Mouse (Mus musculus) spleen, adult 10 weeks (tissue): ENCODE measurements around the gene Glrx3. TPM values are rescaled to one million over a fixed set of nuclear protein-coding genes. Genes with fewer than 3 reads are reported as not detected.

Experiments used
- polyA plus RNA-seq: library from polyadenylated mRNA; stranded (reverse); fragments of 350-450 nt; fragmentation: Illumina TruSeq; extraction: RNeasy Lipid Tissue Mini Kit (QIAGEN cat#74804); gene quantifications from one replicate; pipeline ENCODE4 v1.2.3, GENCODE M21; 2015; ENCODE audit warnings: low replicate concordance; ENCODE audit not compliant: insufficient read depth

The Glrx3 gene
- 105 TPM for polyA plus RNA-seq

GRCm38 (mm10) chr7:137437440-137438178, at the start of gene Glrx3:
Gene Glrx3 (plus strand): TSS chr7:137437614.

GRCm38 (mm10) chr7:137410337-137411197, 26.8 kb upstream of the Glrx3 start, which contains the start of gene 9430038I01Rik:
Gene 9430038I01Rik (minus strand): TSS chr7:137410762.

Other genes starting within 250 kb of the Glrx3 start
- 0.33 TPM for gene Ebf3, start 123.2 kb upstream of the Glrx3 start, polyA plus RNA-seq
- gene 9430038I01Rik, start 26.9 kb upstream of the Glrx3 start, polyA plus RNA-seq = 11.0 TPM